Mouse (Mus musculus): ENCODE data around the gene Abhd4.

DNA sequence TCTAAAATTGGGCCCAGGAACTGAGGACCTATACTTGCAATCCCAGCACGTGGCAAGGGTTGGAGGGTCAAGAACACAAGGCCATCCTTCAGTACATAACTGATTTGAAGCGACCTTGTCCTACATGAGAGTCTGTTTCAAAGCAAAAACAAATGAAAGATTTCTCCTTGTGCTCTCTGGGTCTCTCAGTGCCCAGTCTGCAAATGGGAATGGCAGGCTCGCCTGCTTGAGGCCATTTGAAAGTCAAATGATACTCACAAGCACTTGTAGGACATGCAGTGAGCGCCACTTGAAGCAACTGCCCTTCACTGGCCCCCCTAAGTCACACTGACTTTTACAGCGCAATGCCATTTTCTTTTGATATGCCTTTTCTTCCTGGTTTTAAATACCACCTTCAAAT lies 13.4 kb upstream of the Abhd4 start:
- TF ChIP-seq MYOD1 (IDR thresholded peaks at IDR 0.05; ENCODE audit: control insufficient read depth, insufficient read length, low read depth): no peak
- no peak for TF ChIP-seq CTCF (IDR thresholded peaks at IDR 0.05; ENCODE audit: control insufficient read depth, insufficient read depth, insufficient read length)
- no peak for TF ChIP-seq USF1 (IDR thresholded peaks at IDR 0.05; ENCODE audit: low read depth)
- TF ChIP-seq MAX (IDR thresholded peaks at IDR 0.05): no peak

Data from C2C12 (cell line).